Mouse (Mus musculus) kidney, postnatal 0 days (tissue): ENCODE results near the gene Sh2b3. TPM values are rescaled to one million over a fixed set of nuclear protein-coding genes. Genes with fewer than 3 reads are reported as not detected.

ENCODE experiments used
- ATAC-seq: fragments of 200-750 bp; cut with Nextera tagmentation; replicated peaks from 2 replicates; pipeline ENCODE4 v1.8.0; 2017; ENCODE audit warnings: low read depth, moderate number of reproducible peaks, moderate TSS enrichment, moderate library complexity; ENCODE audit not compliant: low FRiP score
- DNase-seq: peaks from one replicate; pipeline ENCODE4 v3.0.0-alpha.2; 2016; ENCODE audit warnings: low spot score
- H3K27ac ChIP-seq: fragments of 300-500 bp; sonication (generic); 2 replicates; pipeline ENCODE4 v1.5.1; 2014; ENCODE audit warnings: mild to moderate bottlenecking
- H3K27me3 ChIP-seq: fragments of 300-500 bp; sonication (generic); 2 replicates; pipeline ENCODE4 v1.6.1; 2014; ENCODE audit warnings: low read length, mixed read lengths; ENCODE audit not compliant: insufficient read depth
- H3K36me3 ChIP-seq: fragments of 300-500 bp; sonication (generic); 2 replicates; pipeline ENCODE4 v1.6.1; 2014; ENCODE audit warnings: low read length, mixed read lengths; ENCODE audit not compliant: insufficient read depth
- H3K4me1 ChIP-seq: fragments of 300-500 bp; sonication (generic); replicated peaks from 2 replicates; pipeline ENCODE4 v1.6.1; 2014; ENCODE audit warnings: antibody characterized with exemption, low read length, mixed read lengths; ENCODE audit not compliant: insufficient read depth
- H3K4me2 ChIP-seq: fragments of 300-500 bp; sonication (generic); 2 replicates; pipeline ENCODE4 v1.6.1; 2014; ENCODE audit warnings: mild to moderate bottlenecking, low read length, moderate library complexity, mixed read lengths
- H3K4me3 ChIP-seq: fragments of 300-500 bp; sonication (generic); replicated peaks from 2 replicates; pipeline ENCODE4 v1.5.1; 2014; ENCODE audit warnings: low read depth, low read length
- H3K9ac ChIP-seq: fragments of 300-500 bp; sonication (generic); 2 replicates; pipeline ENCODE4 v1.6.1; 2014; ENCODE audit warnings: low read depth, low read length
- H3K9me3 ChIP-seq: fragments of 300-500 bp; sonication (generic); replicated peaks from 2 replicates; pipeline ENCODE4 v1.6.1; 2016; ENCODE audit warnings: low read length, inconsistent platforms, mixed read lengths
- CTCF ChIP-seq: IDR thresholded peaks from 2 replicates; pipeline ENCODE4 v1.5.1; 2016; ENCODE audit warnings: antibody characterized with exemption, low read depth, mild to moderate bottlenecking, moderate library complexity
- WGBS: fragments of 180-500 bp; shearing (Covaris S2); extraction: QIAGEN DNeasy Blood & Tissue Kit; methylation state at CpG from one replicate; pipeline ENCODE4 v1.1.7; 2014; 5-methylcytosine and 5-hydroxymethylcytosine counted together
- polyA plus RNA-seq: library from polyadenylated mRNA; unstranded; fragments of >200 nt; fragmentation: Nextera tagmentation; extraction: Ambion mirVana; gene quantifications from 2 replicates; pipeline ENCODE4 v1.2.1, GENCODE M21; 2015

The Sh2b3 gene
- polyA plus RNA-seq, 1 experiment from 2014 or later: 21.0 TPM

DNA sequence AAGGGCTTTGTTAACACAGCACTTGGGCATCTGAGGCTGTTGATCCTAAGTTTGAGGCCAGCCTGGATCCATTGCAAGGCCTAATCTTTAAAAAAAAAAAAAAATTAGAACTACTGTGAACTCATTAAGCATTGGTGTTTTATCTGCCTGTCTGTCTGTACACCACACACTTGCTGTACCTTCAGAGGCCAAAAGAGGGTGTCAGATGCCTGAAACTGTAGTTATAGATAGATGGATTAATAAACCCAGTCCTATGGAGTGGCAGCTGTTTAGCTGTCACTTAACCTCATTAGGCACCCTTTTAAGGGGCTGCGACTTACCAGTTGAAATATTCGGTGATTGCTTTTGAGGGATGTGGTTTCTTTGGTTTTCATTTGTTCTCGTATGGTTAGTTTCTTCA is 41.6 kb downstream of the Sh2b3 start:
- no peaks in the 10 kb centered on the region for H3K4me1 ChIP-seq
- peaks cover 68% of the 10 kb centered on the region for H3K36me3 ChIP-seq
- WGBS: 92% methylated on average over 3 of the region's 3 CpGs
- no peaks in the 10 kb centered on the region for H3K9me3 ChIP-seq
- TF ChIP-seq CTCF: peak; percentile 43; the same call in 1 of the 2 replicates
- H3K27ac ChIP-seq: no peak overlapping the region
- ATAC-seq: no peak
- no peak for DNase-seq
- no peak overlapping the region for H3K4me2 ChIP-seq
- no peak overlapping the region for H3K9ac ChIP-seq
- H3K27me3 ChIP-seq: no peaks in the 10 kb centered on the region
- no peak overlapping the region for H3K4me3 ChIP-seq

DNA sequence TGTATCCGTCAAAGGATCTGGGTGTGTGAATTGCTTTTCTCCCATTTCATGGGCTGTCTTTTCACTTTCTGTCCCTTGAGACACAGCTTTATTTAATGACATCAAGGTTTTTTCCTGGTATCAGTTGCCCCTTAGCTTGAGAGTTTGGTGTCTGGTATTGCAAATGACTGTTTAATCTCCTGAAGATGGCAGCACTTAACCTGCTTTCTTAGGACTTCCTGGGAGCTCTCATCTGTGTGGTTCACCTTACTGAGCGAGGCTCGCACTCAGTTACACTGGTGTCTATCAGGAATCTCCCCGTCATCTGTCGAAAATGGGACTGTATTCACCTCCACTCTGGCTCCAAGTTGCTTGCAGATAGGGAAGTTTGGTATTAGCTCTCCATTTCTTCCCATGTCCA is 46.4 kb downstream of the Sh2b3 start:
- H3K9me3 ChIP-seq: no peaks in the 10 kb centered on the region
- no peak overlapping the region for H3K27ac ChIP-seq
- H3K9ac ChIP-seq: no peak overlapping the region
- DNase-seq (no peak), ATAC-seq (no peak)
- H3K4me1 ChIP-seq: no peaks in the 10 kb centered on the region
- WGBS: 89% methylated on average over 5 of the region's 5 CpGs
- H3K36me3 ChIP-seq: peaks cover 60% of the 10 kb centered on the region
- no peak; the same call in 1 of the 2 replicates for TF ChIP-seq CTCF
- no peaks in the 10 kb centered on the region for H3K27me3 ChIP-seq
- H3K4me3 ChIP-seq: no peak overlapping the region
- H3K4me2 ChIP-seq: no peak overlapping the region

DNA sequence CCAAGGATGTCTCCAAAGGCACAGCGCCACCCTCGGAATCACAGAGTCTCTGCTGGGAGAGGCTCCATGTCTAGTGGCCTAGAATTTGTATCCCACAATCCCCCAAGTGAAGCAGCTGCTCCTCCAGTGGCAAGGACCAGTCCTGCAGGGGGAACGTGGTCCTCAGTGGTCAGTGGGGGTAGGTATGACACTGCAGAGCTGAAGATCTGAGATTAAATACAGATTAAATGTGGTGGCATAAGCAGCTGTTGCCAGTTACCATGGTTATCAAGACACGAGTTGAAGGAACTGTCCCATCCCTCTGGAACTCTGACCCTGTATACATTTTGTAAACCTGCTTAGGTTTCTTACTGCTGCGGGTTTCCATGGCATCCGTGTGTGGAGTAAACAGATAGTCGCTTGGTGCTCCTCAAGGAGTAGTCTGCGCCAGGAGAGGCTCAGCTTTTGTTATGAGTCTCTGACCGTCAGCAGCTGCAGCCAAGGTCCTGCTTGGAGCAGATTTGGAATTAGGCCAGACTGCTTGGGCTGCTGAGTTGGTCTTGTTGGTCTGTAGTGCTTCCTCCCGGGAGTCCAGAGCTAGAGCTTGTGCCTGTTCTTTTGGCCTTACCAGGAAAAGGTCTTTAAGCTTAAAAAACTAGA is 53.5 kb downstream of the Sh2b3 start:
- WGBS: 73% methylated on average over 10 of the region's 10 CpGs
- no peak overlapping the region for H3K4me2 ChIP-seq
- DNase-seq: no peak
- no peak overlapping the region for H3K9ac ChIP-seq
- H3K27ac ChIP-seq: no peak overlapping the region
- H3K4me3 ChIP-seq: no peak overlapping the region
- ATAC-seq: no peak
- H3K36me3 ChIP-seq: peaks cover 43% of the 10 kb centered on the region
- H3K27me3 ChIP-seq: no peaks in the 10 kb centered on the region
- TF ChIP-seq CTCF: peak; percentile 18; the same call in 1 of the 2 replicates
- no peaks in the 10 kb centered on the region for H3K9me3 ChIP-seq
- H3K4me1 ChIP-seq: no peaks in the 10 kb centered on the region

DNA sequence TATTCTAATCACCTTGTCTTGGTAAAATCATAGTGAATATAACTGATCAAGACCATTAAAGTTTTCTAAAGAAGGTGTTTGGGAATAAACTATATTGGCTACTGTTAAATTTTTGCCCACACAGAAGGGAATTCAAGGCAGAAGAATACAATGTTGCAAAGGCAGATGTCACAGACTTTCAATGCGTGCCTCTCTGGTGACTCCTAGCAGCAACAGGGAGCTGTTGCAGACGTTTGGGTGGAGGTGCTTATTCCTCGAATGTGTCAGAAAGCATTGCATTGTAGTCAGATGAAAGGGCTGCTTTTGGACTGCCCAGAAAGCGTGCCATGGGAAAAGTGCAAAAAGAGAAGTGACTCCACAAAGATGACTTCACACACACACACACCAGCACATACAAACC is 55.0 kb downstream of the Sh2b3 start:
- H3K4me2 ChIP-seq: no peak overlapping the region
- no peaks in the 10 kb centered on the region for H3K4me1 ChIP-seq
- no peak overlapping the region for H3K27ac ChIP-seq
- DNase-seq: no peak
- no peak overlapping the region for H3K9ac ChIP-seq
- WGBS: 65% methylated on average over 4 of the region's 4 CpGs
- no peaks in the 10 kb centered on the region for H3K9me3 ChIP-seq
- no peaks in the 10 kb centered on the region for H3K27me3 ChIP-seq
- peaks cover 48% of the 10 kb centered on the region for H3K36me3 ChIP-seq
- H3K4me3 ChIP-seq: no peak overlapping the region
- no peak for ATAC-seq
- peak; percentile 40; the same call in 1 of the 2 replicates for TF ChIP-seq CTCF

DNA sequence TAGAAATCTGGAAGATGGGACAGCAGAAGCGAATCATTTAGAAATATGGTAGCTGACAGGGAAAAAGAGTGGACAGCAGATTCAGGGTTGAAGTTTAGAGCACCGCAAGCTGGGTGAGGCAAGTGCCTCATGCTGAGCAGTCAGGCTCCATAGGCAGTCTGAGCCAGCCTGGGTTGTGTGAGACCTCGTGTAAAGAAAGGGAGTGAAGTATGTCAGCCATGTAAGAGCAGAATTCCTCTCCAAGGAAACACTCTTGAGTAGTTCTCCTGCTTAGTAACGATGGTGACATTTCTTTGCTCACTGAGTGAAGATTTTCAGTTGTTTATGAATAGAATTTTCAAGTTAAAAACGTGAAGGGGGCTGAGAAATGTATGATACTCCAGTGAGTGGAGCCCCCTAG is 57.3 kb downstream of the Sh2b3 start:
- no peaks in the 10 kb centered on the region for H3K9me3 ChIP-seq
- H3K27ac ChIP-seq: no peak overlapping the region
- H3K9ac ChIP-seq: no peak overlapping the region
- H3K4me1 ChIP-seq: no peaks in the 10 kb centered on the region
- no peak overlapping the region for H3K4me3 ChIP-seq
- 82% methylated on average over 5 of the region's 5 CpGs for WGBS
- DNase-seq: no peak
- no peak overlapping the region for H3K4me2 ChIP-seq
- no peak for ATAC-seq
- no peak for TF ChIP-seq CTCF
- H3K27me3 ChIP-seq: no peaks in the 10 kb centered on the region
- peaks cover 47% of the 10 kb centered on the region for H3K36me3 ChIP-seq

DNA sequence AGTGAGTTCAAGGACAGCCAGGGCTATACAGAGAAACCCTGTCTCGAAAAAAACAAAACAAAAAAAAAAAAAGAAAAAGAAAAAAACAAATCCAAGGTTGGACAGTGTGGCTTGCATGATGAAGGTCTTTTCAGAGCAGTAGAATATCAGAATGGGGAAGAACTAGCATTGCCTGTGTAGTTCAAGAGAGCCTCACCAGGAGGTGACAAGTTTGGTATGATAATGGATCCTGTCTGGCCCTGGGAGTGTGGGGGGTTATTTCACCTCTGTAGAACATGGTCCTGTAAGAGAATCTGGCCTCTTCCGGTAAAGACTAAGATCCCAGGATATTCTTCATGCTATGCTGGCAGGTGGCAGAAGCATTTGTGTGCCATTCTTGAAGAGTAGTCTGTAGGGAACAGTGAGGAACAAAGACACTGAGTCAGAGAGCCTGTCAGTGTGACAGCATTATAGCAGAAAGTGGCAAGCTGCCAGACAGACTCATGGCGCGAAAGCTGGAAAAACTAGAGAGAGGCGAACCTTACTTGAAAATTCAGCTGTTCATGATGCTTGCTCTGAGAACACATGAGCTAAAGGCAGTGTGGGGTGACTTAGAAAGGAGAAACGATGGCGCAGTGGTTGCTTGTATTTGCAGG is 58.8 kb downstream of the Sh2b3 start:
- Histone ChIP-seq H3K9ac (no peak overlapping the region), H3K4me2 (no peak overlapping the region), H3K4me1 (no peaks in the 10 kb centered on the region), H3K27ac (no peak overlapping the region), H3K4me3 (no peak overlapping the region), H3K36me3 (peaks cover 41% of the 10 kb centered on the region; the same call in 1 of the 2 replicates), H3K9me3 (no peaks in the 10 kb centered on the region), H3K27me3 (no peaks in the 10 kb centered on the region)
- DNase-seq (no peak), ATAC-seq (no peak)
- no peak for TF ChIP-seq CTCF
- 80% methylated on average over 7 of the region's 7 CpGs for WGBS
